Mouse (Mus musculus) CD4-positive naive resting alpha-beta T cell, adult 76 days (primary cell): ENCODE measurements around the gene Kprp. TPM values are rescaled to one million over a fixed set of nuclear protein-coding genes. Genes with fewer than 3 reads are reported as not detected.

Experiments
- total RNA-seq: library from RNA; stranded (reverse); gene quantifications from one replicate; pipeline ENCODE4 v1.2.4, GENCODE M21; 2023

Gene Kprp
- not detected for total RNA-seq

GRCm38 (mm10) chr3:92827108-92827507 lies at the start of gene Kprp:
Kprp (minus strand) TSS chr3:92827247.

GRCm38 (mm10) chr3:92870116-92870515 lies 43.1 kb upstream of the Kprp start, which contains the start of gene 2310050C09Rik:
2310050C09Rik (minus strand) TSS chr3:92870216.

GRCm38 (mm10) chr3:92851186-92851585 lies 24.1 kb upstream of the Kprp start, which contains the start of gene Lce1l:
Lce1l (minus strand) TSS chr3:92851286.

GRCm38 (mm10) chr3:92807791-92808190 lies 19.3 kb downstream of the Kprp start, which contains the start of gene Lce1k:
Lce1k (minus strand) TSS chr3:92807891.

GRCm38 (mm10) chr3:92790414-92790813 lies 36.6 kb downstream of the Kprp start, which contains the start of gene Lce1j:
Lce1j (minus strand) TSS chr3:92790514.

GRCm38 (mm10) chr3:92778799-92779198 lies 48.2 kb downstream of the Kprp start, which contains the start of gene Lce1i:
Lce1i (minus strand) TSS chr3:92778899.

Other genes starting within 250 kb of the Kprp start
- not detected for gene Smcp, start 238.2 kb downstream of the Kprp start, total RNA-seq
- not detected for gene 2210017I01Rik, start 219.8 kb downstream of the Kprp start, total RNA-seq
- gene Lce6a, start 205.6 kb downstream of the Kprp start, total RNA-seq = not detected
- not detected for gene Lce1a1, start 178.9 kb downstream of the Kprp start, total RNA-seq
- gene Lce1b, start 170.3 kb downstream of the Kprp start, total RNA-seq = not detected
- gene Lce1a2, start 156.9 kb downstream of the Kprp start, total RNA-seq = not detected
- gene Lce1c, start 148.0 kb downstream of the Kprp start, total RNA-seq = not detected
- not detected for gene Lce1d, start 140.0 kb downstream of the Kprp start, total RNA-seq
- not detected for gene Lce1e, start 118.2 kb downstream of the Kprp start, total RNA-seq
- gene Lce1f, start 106.9 kb downstream of the Kprp start, total RNA-seq = not detected
- gene Gm38119, start 88.2 kb downstream of the Kprp start, total RNA-seq = not detected
- not detected for gene Lce1g, start 74.9 kb downstream of the Kprp start, total RNA-seq
- not detected for gene Lce1h, start 62.2 kb downstream of the Kprp start, total RNA-seq
- gene Lce1i, start 48.3 kb downstream of the Kprp start, total RNA-seq = not detected
- not detected for gene Lce1j, start 36.7 kb downstream of the Kprp start, total RNA-seq
- not detected for gene Lce1k, start 19.4 kb downstream of the Kprp start, total RNA-seq
- not detected for gene Lce1l, start 24.0 kb upstream of the Kprp start, total RNA-seq
- not detected for gene 2310050C09Rik, start 43.0 kb upstream of the Kprp start, total RNA-seq
- gene Lce3a, start 99.0 kb upstream of the Kprp start, total RNA-seq = not detected
- not detected for gene Lce3b, start 105.7 kb upstream of the Kprp start, total RNA-seq
- gene Lce3c, start 117.2 kb upstream of the Kprp start, total RNA-seq = not detected
- gene Lce3d, start 130.1 kb upstream of the Kprp start, total RNA-seq = not detected
- gene Lce3e, start 139.8 kb upstream of the Kprp start, total RNA-seq = not detected
- gene Lce3f, start 165.0 kb upstream of the Kprp start, total RNA-seq = not detected
- not detected for gene Crct1, start 188.4 kb upstream of the Kprp start, total RNA-seq
- not detected for gene Lce1m, start 191.8 kb upstream of the Kprp start, total RNA-seq
- gene Gm4858, start 241.6 kb upstream of the Kprp start, total RNA-seq = not detected